Mouse (Mus musculus) megakaryocyte, adult 5-6 weeks (primary cell): Measurements from ENCODE around the gene Fam126a. TPM values are rescaled to one million over a fixed set of nuclear protein-coding genes. Genes with fewer than 3 reads are reported as not detected.

Experiments
- ATAC-seq: 2 replicates; pipeline ENCODE4 v1.8.0; 2016; ENCODE audit warnings: mild to moderate bottlenecking, inconsistent platforms; ENCODE audit not compliant: poor library complexity, severe bottlenecking
- total RNA-seq, 2 experiments: library from RNA; stranded (forward) in 1 of 2; stranded (reverse) in 1 of 2; fragments of 153-499, 151-499 nt in 1 of 2; fragments of 221-1000, 200-1000 nt in 1 of 2; gene quantifications; 2 replicates each; pipeline versions ENCODE4 v1.2.3 to v1.2.4; 2015 to 2017

The Fam126a gene
- total RNA-seq, 2 experiments from 2014 or later = 21.6 to 23.8 TPM

- ATAC-seq = no peak
These were observed 36.3 kb downstream of the Fam126a start for GRCm38 (mm10) chr5:23994231-23994630.

DNA sequence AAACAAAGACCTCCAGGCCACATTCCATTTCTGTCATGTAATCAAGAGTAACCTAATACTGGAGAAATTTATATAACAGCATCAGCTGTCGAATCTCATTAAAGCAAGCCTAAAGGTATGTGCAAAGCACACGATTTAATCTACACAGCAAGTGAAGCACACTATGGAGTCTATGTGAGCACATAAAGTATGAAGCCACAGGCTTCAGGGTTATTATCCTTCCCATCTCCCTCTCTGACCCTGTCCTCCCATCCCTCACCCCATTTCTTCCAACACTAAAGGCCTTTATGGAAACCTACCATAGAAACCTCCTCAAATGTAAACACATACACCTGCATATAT is 37.0 kb downstream of the Fam126a start:
- no peak for ATAC-seq

DNA sequence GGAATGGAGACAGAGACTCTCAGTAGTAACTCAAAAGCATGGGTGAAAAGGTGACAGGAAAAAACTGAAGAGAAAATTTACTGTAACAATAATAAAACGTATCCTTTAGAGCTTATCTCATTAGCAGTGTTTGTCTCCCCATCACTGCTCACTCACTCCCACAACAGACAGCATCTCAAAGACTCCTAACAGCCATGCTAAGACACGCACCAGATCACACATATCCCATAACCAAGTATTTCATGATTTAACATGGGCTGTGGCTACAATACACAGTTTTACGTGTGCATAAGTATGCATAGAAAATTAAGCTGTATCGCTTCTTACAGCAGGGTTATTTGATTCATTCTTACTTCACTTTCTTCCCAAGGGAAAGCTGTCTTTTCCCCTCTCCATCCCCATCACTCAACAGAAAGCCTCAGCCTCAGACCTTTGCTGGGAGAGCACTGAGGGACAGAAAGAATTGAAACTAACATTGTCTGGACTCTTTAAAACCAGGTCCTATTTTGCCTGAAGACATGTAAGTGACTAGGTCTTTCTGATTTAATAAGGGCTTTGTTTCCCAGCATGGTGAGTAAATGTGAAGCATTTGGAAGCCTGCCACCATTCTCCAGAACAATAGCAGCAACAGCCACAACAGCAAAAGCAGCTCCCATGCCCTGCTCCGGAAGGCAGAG is 37.5 kb downstream of the Fam126a start:
- ATAC-seq = no peak

- no peak for ATAC-seq
These were observed 40.5 kb downstream of the Fam126a start for GRCm38 (mm10) chr5:23990001-23990400.

DNA sequence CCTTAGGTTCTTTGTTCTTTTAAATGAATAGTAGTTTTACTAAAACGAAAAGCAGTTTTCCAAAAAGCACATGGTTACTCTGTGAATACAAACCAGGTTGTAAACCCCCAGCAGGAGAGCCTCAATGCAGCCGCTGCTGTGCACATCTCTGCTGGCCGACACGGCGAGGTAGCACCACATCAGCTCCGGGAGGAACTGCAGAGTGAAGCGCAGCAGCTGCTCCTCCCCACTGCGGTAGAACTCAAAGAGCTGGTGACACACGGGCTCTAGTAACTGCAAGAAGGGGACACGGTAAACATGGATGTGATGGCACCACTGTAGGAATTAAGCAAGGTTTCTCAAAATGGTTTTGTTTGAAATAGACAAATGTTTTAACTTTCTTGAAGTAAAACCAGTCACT is 42.7 kb downstream of the Fam126a start:
- ATAC-seq = no peak

DNA sequence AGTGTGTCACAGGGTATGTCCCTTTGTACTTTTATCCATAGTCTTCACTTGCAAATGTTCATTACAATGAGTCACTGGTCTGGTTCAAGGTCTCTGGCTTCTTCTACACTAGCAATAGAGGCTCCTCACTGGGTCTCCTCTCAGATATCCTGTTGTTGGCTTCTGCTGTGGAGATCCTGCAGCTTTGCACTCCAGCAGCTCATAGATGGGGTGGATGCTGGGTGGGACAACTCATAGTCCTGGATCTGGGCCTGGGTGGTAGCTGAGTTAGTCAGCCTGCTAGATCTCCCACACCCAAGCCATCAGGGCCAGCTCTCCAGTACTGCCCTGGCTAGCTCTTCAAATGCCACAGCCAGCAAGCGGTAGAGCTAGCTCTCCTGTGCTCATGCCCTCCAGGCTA is 48.4 kb downstream of the Fam126a start:
- no peak for ATAC-seq

DNA sequence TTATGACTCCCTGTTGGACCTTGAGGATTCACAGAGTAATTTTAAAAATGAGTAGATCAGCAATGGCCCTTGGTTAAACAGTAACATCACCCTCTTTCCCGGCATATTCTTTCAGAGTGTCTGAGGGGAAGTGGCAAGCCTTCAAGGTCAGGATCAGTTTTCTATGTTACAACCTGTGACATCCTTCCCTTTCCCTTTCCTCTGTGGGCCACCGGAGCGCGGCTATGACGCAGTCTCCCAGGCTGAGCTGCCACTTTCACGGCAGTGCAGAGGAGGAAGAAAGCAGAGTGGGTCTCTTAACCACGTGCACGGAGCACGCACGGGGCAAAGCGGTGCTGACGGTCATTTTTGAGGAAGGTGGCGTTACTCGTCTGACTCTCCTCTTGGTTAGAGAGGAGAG is 52.0 kb downstream of the Fam126a start:
- no peak for ATAC-seq

DNA sequence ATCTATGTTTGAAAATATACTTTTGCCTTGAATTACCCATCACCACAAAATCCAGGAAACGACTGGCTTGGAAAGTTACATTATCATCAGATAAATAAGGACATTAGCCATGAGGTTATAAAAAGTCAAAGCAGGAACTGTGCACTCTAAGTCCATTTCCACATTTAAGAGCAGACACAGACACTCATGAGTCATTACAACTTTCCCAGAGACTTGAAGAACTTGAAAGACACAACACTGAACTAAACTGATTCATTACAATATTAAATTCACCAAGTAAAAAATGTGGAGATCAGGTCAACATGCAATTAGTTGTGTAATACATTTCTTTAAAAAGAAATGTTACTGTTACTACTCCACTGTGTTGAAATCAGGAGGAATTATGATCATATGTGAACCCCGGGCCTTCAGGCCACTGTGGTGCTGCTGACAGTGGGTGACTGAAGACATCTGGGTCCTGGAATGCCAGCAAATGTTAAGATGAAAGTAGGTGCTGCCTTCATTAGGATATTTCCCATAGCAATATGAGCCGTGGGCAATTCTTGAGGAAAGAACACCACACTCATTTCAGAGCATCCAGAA is 55.4 kb downstream of the Fam126a start:
- no peak for ATAC-seq

DNA sequence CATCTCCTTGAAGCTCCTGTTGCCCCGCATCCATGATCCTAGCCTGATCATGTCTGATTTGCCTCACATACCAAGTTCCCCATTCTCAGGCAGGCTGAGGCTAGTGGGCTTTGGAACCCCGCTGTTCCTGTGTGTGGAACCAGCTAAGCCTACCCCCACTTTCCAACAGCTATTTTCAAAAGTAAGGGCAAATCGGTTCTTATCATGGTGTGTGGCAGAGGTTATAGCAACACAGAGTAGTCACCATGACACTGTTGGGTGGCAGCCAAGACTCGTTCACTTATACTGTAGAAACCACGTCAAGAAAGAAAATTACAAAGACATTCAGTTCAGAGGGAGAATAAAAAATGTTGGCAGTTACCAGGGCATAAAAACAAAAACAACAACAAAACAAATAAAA is 62.8 kb downstream of the Fam126a start:
- ATAC-seq = no peak

DNA sequence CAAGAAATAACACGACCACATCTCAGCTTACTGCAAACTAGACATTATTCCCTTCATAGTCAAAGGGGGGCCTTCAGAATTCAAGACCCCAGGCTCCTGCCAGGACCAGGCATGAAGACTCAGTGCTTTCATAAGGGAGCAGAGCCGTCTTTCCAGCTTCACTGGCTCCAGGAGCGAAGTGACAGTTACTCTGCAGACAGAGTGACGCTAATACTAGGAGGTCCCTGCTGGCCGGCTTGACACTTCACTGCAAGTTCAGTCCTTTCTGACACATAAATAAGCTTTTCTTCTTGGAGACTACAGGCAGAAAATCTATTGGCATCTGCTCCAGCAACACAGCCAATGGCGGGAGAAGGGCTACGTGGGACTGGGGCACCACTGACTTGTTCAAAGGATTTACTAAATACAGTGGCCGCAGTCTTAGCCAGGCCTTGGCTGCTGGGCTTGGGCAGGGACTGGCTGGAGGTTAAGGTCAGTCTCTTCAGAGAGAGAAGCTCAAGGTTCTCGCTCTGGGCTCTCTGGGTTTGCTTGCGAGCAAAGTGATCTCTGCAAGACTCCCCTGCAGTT is 65.8 kb downstream of the Fam126a start:
- ATAC-seq = no peak

DNA sequence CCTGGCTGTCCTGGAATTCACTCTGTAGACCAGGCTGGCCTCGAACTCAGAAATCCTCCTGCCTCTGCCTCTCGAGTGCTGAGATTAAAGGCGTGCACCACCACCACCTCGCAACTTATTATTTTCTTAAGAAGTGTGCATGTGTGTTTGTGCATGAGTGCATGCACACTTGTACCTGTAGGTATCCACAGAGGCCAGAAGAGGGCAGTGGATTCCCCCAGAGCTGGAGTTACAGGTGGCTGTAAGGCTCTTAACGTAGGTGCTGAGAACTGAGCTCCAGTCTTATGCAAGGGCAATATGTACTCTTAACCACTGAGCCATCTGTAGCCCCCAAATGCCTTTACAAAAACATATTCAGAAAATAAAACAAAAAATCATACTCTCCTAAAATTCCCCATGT is 77.4 kb downstream of the Fam126a start:
- ATAC-seq = no peak

GRCm38 (mm10) chr5:23948071-23948470 is 82.4 kb downstream of the Fam126a start:
- no peak for ATAC-seq

- ATAC-seq = no peak
These were observed 85.4 kb downstream of the Fam126a start for GRCm38 (mm10) chr5:23945056-23945455.

- ATAC-seq = no peak
These were observed 87.0 kb downstream of the Fam126a start for GRCm38 (mm10) chr5:23943534-23943933.

DNA sequence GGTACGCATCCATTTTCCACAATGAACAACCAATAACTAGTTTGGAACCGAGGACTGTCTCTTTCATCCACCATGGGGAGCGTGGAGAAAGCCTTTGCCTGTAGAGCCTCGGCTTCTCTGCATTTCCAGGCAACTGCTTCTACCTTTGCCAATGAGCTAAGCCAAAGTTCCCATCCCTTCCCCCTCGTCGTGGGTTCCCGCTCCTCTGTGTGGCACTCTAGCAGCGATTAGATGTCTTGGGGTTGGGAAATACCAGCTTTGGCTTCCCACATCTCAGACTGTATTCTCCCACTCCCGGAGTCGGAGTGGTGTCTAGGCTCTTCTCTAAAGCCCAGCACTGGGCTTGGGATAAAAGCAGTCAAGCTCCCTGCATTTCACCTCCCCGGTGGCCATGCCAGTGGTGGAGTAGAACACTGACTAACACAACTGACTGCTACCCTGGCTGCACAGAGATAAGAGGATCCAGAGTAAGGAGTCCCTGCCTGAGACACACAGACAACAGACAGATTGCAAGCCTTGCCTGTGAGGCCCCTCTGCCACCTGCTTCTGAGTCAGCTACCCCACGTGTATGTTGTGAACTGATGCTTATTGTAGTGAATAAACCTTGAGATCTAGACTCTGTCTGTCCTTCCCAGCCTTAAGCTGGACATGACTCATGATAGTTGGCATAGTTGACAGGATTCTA is 106.9 kb downstream of the Fam126a start:
- ATAC-seq = 0 out of 2 replicates have a peak, but pooled peaks have one; percentile 27

GRCm38 (mm10) chr5:23922516-23923291 is 107.8 kb downstream of the Fam126a start:
- peak; percentile 52 for ATAC-seq

DNA sequence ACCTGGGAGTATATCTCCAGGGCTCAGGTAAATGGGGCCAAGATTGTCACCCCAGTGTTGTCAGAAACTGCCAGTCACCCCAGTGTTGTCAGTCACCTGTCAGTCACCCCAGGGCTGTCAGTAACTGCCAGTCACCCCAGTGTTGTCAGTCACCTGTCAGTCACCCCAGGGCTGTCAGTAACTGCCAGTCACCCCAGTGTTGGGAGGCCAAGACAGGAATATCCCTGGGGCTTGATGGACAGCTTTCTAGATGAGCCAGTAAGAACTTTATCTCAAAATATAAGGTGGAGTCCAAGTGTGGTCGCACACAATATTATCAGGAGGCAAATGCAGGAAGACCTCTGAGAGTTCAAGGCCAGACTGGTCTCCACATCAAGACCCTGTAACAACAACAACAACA is 109.2 kb downstream of the Fam126a start:
- no peak for ATAC-seq

GRCm38 (mm10) chr5:23919892-23920731 is 110.4 kb downstream of the Fam126a start:
- no peak for ATAC-seq

- no peak for ATAC-seq
These were observed 113.2 kb downstream of the Fam126a start for GRCm38 (mm10) chr5:23917301-23917700.

DNA sequence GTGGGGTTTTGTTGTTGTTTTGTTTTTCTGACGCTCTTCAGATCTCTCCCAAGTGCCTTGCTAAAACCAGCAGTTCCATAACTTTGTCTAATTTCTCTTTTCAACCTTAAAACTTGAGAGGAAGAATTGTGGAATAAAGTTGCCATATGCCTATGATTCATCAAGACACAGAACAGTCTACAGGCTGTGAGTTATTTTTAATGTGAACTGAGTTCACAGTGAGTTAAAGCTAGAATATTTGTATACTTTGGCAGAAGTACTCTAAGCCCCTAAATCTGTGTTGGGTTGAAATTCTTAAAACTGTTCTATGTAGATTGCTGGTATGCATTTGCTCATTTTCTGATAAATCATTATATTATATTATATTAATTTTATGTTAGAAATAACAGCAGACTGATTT is 118.9 kb downstream of the Fam126a start:
- no peak for ATAC-seq
